Mouse (Mus musculus) brain, embryonic 14.5 days (tissue): Measurements from ENCODE around the gene Zfyve21. TPM values are rescaled to one million over a fixed set of nuclear protein-coding genes. Genes with fewer than 3 reads are reported as not detected.

ENCODE experiments used
- DNase-seq: peaks from one replicate; pipeline ENCODE4 v3.0.0-alpha.2; 2011; ENCODE audit warnings: low read depth
- CTCF ChIP-seq: fragments of 200-500 bp; IDR thresholded peaks from 2 replicates; pipeline ENCODE4 v1.5.1; 2012; ENCODE audit warnings: inconsistent platforms, mild to moderate bottlenecking, moderate library complexity, borderline replicate concordance; ENCODE audit not compliant: insufficient read depth, insufficient read length; ENCODE audit errors: extremely low read depth
- POLR2A ChIP-seq: fragments of 200-500 bp; IDR thresholded peaks from 2 replicates; pipeline ENCODE4 v1.6.1; 2012; ENCODE audit warnings: mild to moderate bottlenecking, inconsistent platforms, borderline replicate concordance; ENCODE audit not compliant: poor library complexity, insufficient read depth, insufficient read length, severe bottlenecking; ENCODE audit errors: extremely low read depth
- polyA plus RNA-seq: library from polyadenylated mRNA; depleted of rRNA; stranded (reverse); fragments of >200 nt; gene quantifications from 2 replicates; pipeline ENCODE4 v1.2.3, GENCODE M21; 2012; rRNA removed

Gene Zfyve21
- 27.9 and 39.7 TPM in 2 replicates for polyA plus RNA-seq

GRCm38 (mm10) chr12:111813766-111814617 lies at the start of gene Zfyve21, which contains the start of gene Xrcc3:
TSS of gene Zfyve21 (plus strand) at chr12:111814170.
TSS of gene Xrcc3 (minus strand) at chr12:111813873.
- TF ChIP-seq POLR2A (peak; percentile 77), CTCF (no peak)
- peak; percentile 100 for DNase-seq

- TF ChIP-seq CTCF, result no peak
- no peak for TF ChIP-seq POLR2A
- DNase-seq, result no peak
Observed at GRCm38 (mm10) chr12:111766313-111767236, 47.4 kb upstream of the Zfyve21 start.

GRCm38 (mm10) chr12:111768322-111768928 lies 45.5 kb upstream of the Zfyve21 start:
- TF ChIP-seq CTCF, result no peak
- DNase-seq, result no peak

GRCm38 (mm10) chr12:111769306-111769705 lies 44.7 kb upstream of the Zfyve21 start:
- peak; percentile 38; the same call in 1 of the 2 replicates for TF ChIP-seq CTCF
- TF ChIP-seq POLR2A, result no peak
- DNase-seq, result peak; percentile 91

DNA sequence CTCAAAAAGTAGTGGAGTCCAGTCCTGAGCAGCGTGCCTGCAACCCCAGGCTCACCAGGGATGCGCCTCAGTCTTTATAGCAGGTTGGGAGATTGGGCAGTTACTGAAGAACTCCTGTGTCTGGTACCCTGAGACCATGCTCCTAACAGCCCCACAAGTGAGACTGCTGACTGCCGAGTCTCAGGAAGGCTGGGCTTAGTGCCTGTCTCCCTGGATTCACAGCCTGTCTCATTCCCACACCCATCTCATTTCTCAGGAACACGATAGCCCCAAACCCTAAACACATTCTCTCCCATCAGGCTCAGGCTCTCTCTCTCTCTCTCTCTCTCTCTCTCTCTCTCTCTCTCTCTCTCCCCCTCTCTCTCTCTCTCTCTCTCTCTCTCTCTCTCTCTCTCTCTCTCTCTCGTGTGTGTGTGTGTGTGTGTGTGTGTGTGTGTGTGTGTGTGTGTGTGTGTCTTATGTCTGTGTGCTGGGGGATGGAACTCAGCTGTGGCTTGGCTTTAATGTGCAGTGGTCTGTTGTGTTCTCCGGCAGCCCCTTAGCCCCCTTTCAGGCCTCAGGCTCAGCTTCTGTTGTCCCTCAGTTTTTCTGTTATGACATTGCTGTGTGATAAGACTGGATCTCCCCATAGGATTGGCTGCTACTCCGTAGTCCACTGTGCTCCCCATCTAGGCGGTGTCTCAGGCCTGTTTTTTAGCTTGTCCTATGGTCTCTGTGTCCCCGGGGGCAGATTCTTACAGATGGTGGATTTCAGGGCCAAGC lies 44.0 kb upstream of the Zfyve21 start:
- TF ChIP-seq CTCF (no peak), POLR2A (no peak)
- DNase-seq, result peak; percentile 25

DNA sequence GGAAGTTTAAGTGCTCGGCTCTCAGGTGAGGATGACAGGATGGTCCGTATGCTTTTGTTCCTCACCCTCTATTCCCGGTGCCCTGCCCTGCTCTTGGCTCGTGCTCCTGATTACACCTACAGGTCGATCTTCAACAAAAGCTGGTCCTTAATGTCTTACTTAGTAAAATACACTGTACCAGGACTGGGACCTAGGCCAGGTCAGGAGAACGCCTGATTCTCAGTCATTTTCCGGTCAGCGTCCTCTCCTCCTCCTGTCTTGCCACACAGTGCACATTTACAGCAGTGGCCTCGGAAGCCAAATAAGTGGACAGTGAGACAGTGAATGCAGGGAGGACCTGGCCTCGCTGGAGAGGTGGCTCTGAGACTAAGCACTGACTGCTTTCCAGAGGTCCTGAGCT lies 43.3 kb upstream of the Zfyve21 start:
- TF ChIP-seq CTCF (no peak), POLR2A (no peak)
- DNase-seq, result no peak

DNA sequence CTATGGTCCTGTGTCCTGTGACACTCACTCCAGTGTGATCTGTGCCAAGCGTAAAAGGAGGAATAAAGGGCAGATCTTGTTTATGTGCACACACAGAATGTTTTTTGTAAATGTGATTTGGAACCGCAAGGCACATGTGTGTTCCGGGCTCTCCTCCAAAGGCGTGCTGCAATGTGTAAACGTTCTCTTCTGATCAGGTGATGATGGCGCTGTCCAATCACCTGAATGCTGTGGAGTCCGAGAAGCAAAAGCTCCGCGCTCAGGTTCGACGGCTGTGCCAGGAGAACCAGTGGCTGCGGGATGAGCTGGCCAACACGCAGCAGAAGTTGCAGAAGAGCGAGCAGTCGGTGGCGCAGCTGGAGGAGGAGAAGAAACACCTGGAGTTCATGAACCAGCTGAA lies 39.8 kb upstream of the Zfyve21 start:
- no peak for TF ChIP-seq CTCF
- no peak for TF ChIP-seq POLR2A
- DNase-seq, result no peak

- TF ChIP-seq POLR2A, result no peak
- DNase-seq, result no peak
Observed at GRCm38 (mm10) chr12:111774845-111775244, 39.1 kb upstream of the Zfyve21 start.

GRCm38 (mm10) chr12:111777919-111778318 lies 36.1 kb upstream of the Zfyve21 start:
- no peak for TF ChIP-seq CTCF
- no peak for TF ChIP-seq POLR2A
- DNase-seq, result no peak

- no peak for DNase-seq
- TF ChIP-seq CTCF (peak; percentile 14; the same call in 1 of the 2 replicates), POLR2A (no peak)
Observed at GRCm38 (mm10) chr12:111779544-111779943, 34.4 kb upstream of the Zfyve21 start.

DNA sequence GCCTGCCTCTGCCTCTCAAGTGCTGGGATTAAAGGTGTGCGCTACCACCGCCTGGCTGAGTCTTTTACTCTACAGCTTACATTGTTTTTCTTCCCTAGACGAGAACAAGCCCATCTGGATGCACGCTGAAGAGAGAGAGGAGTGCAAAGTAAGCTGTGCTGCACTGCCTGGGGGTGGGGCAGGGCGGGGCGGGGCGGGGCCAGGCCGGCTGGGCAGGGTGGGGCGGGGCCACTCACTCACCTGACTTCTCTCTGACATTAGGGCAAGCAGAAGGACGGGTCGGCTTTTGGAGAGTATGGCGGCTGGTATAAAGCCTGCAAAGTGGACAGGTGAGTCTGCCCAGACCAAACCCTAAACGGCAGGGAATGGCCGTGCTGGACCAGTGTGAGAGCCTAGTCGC lies 28.8 kb upstream of the Zfyve21 start:
- TF ChIP-seq POLR2A (no peak), CTCF (no peak)
- no peak for DNase-seq

- no peak for TF ChIP-seq CTCF
- TF ChIP-seq POLR2A, result no peak
- DNase-seq, result no peak
Observed at GRCm38 (mm10) chr12:111787015-111787414, 27.0 kb upstream of the Zfyve21 start.
